Mouse (Mus musculus) layer of hippocampus, postnatal 10 days (tissue): Measurements from ENCODE around the gene Gucy2c. TPM values are rescaled to one million over a fixed set of nuclear protein-coding genes. Genes with fewer than 3 reads are reported as not detected.

Experiments used
- DNase-seq, 2 experiments: peaks; one replicate each; pipeline ENCODE4 v3.0.0; 2021; ENCODE audit warnings: low spot score in 2 of 2
- microRNA-seq, 2 experiments: library from miRNA; unstranded; fragments of <30 nt; microRNA quantifications; one replicate each; pipeline ENCODE4 v1.2.0; 2021
- total RNA-seq, 2 experiments: library from RNA; stranded (reverse); gene quantifications; 2 replicates each; pipeline ENCODE4 v1.2.3; 2021

The Gucy2c gene
- total RNA-seq, 2 experiments from 2014 or later: 0.34 to 0.38 TPM

- DNase-seq: no peak
Measured at GRCm38 (mm10) chr6:136669274-136669673, 112.3 kb downstream of the Gucy2c start.

GRCm38 (mm10) chr6:136668266-136668986 is 113.1 kb downstream of the Gucy2c start:
- no peak for DNase-seq

- no peak for DNase-seq
Measured at GRCm38 (mm10) chr6:136662063-136662462, 119.5 kb downstream of the Gucy2c start.

- DNase-seq: peak in 1 of 2 experiments; percentile 15
Measured at GRCm38 (mm10) chr6:136661706-136662016, 119.9 kb downstream of the Gucy2c start, which contains the start of gene Plbd1. TSS of gene Plbd1 (minus strand) at chr6:136661928.

GRCm38 (mm10) chr6:136660831-136661705 is 120.5 kb downstream of the Gucy2c start:
- peak in 1 of 2 experiments; percentile 25 for DNase-seq

- DNase-seq: no peak
Measured at GRCm38 (mm10) chr6:136659226-136659625, 122.3 kb downstream of the Gucy2c start.

GRCm38 (mm10) chr6:136658303-136658702 is 123.3 kb downstream of the Gucy2c start:
- DNase-seq: no peak

GRCm38 (mm10) chr6:136655786-136656185 is 125.8 kb downstream of the Gucy2c start:
- no peak for DNase-seq

GRCm38 (mm10) chr6:136654470-136654869 is 127.1 kb downstream of the Gucy2c start:
- no peak for DNase-seq

- DNase-seq: no peak
Measured at GRCm38 (mm10) chr6:136653331-136653730, 128.2 kb downstream of the Gucy2c start.

- DNase-seq: no peak
Measured at GRCm38 (mm10) chr6:136650664-136651063, 130.9 kb downstream of the Gucy2c start.

- DNase-seq: no peak
Measured at GRCm38 (mm10) chr6:136647455-136647861, 134.1 kb downstream of the Gucy2c start.

Small RNA genes lying within 50 kb of the gene (microRNA-seq; reads per million reads assigned to microRNA genes)
- 0 reads per million in 2 experiments for gene Gm44364

Other genes with a start within 250 kb of the Gucy2c start
- under 1 TPM; 0.20 to 0.23 TPM for gene Plbd1, start 119.8 kb downstream of the Gucy2c start, total RNA-seq
- 10 to 100 TPM; 10.9 to 14.3 TPM for gene Hist4h4, start 22.6 kb upstream of the Gucy2c start, total RNA-seq
- gene H2afj, start 26.5 kb upstream of the Gucy2c start, total RNA-seq: 10 to 100 TPM; 54.6 to 70.6 TPM
- 1 to 10 TPM; 3.1 to 4.9 TPM for gene BC049715, start 45.9 kb upstream of the Gucy2c start, total RNA-seq
- 100 to 1,000 TPM; 109 to 110 TPM for gene Wbp11, start 46.5 kb upstream of the Gucy2c start, total RNA-seq
- 1 to 10 TPM; 2.7 to 3.5 TPM for gene Smco3, start 53.7 kb upstream of the Gucy2c start, total RNA-seq
- under 1 TPM in 1 of 2 experiments, not detected in 1; 0.23 TPM for gene Art4, start 76.0 kb upstream of the Gucy2c start, total RNA-seq
- 10 to 100 TPM; 15.1 to 26.3 TPM for gene Mgp, start 94.1 kb upstream of the Gucy2c start, total RNA-seq
- gene Erp27, start 140.4 kb upstream of the Gucy2c start, total RNA-seq: under 1 TPM; 0.57 to 0.76 TPM
- 1 to 10 TPM in 1 of 2 experiments, under 1 TPM in 1; 0.71 to 1.3 TPM for gene Pde6h, start 142.1 kb upstream of the Gucy2c start, total RNA-seq
- 10 to 100 TPM; 17.4 to 18.4 TPM for gene Arhgdib, start 160.1 kb upstream of the Gucy2c start, total RNA-seq